Mouse (Mus musculus): ENCODE results near the gene Mrpl20. TPM values are rescaled to one million over a fixed set of nuclear protein-coding genes. Genes with fewer than 3 reads are reported as not detected.

The Mrpl20 gene
- polyA plus RNA-seq, 1 experiment from 2014 or later, result 207 TPM

GRCm38 (mm10) chr4:155773335-155774078 is 29.2 kb upstream of the Mrpl20 start:
- no peak for ATAC-seq (ENCODE audit: low FRiP score, low read depth)
- H3K9ac ChIP-seq (replicated peaks), result peak overlapping the region; percentile 41; the same call in 1 of the 2 replicates
- WGBS, result 33% methylated on average over 5 of the region's 5 CpGs
- H3K27ac ChIP-seq (replicated peaks), result no peak overlapping the region
- H3K4me1 ChIP-seq, result peaks cover 19% of the 10 kb centered on the region
- H3K27me3 ChIP-seq, result peaks cover 56% of the 10 kb centered on the region
- peak overlapping the region; percentile 31; the same call in 1 of the 2 replicates for H3K4me3 ChIP-seq
- no peaks in the 10 kb centered on the region for H3K36me3 ChIP-seq
- no peaks in the 10 kb centered on the region for H3K9me3 ChIP-seq
- peak overlapping the region; percentile 50 for H3K4me2 ChIP-seq (replicated peaks)

GRCm38 (mm10) chr4:155774280-155774754 is 28.4 kb upstream of the Mrpl20 start, which contains the start of gene Vwa1:
Gene Vwa1 (minus strand): TSS chr4:155774698.
- Histone ChIP-seq H3K4me1 (peaks cover 19% of the 10 kb centered on the region), H3K4me3 (peak within 1 kb of the TSS; percentile 31), H3K9ac (replicated peaks) (peak within 1 kb of the TSS; percentile 41; the same call in 1 of the 2 replicates), H3K36me3 (no peaks in the 10 kb centered on the region), H3K9me3 (no peaks in the 10 kb centered on the region), H3K27ac (replicated peaks) (peak within 1 kb of the TSS; percentile 17; the same call in 1 of the 2 replicates), H3K4me2 (replicated peaks) (peak within 1 kb of the TSS; percentile 50), H3K27me3 (peaks cover 56% of the 10 kb centered on the region)
- WGBS, result 1% methylated on average over 35 of the region's 35 CpGs
- ATAC-seq (ENCODE audit: low FRiP score, low read depth), result peak; percentile 45

GRCm38 (mm10) chr4:155774971-155775740 is 27.5 kb upstream of the Mrpl20 start:
- Histone ChIP-seq H3K9me3 (no peaks in the 10 kb centered on the region), H3K36me3 (no peaks in the 10 kb centered on the region), H3K4me3 (peak overlapping the region; percentile 31; the same call in 1 of the 2 replicates), H3K27me3 (peaks cover 56% of the 10 kb centered on the region), H3K4me2 (replicated peaks) (peak overlapping the region; percentile 50), H3K9ac (replicated peaks) (peak overlapping the region; percentile 41; the same call in 1 of the 2 replicates), H3K27ac (replicated peaks) (peak overlapping the region; percentile 17; the same call in 1 of the 2 replicates), H3K4me1 (peaks cover 19% of the 10 kb centered on the region)
- WGBS, result 61% methylated on average over 9 of the region's 9 CpGs
- no peak for ATAC-seq (ENCODE audit: low FRiP score, low read depth)

- no peak for ATAC-seq (ENCODE audit: low FRiP score, low read depth)
- no peak overlapping the region for H3K4me2 ChIP-seq (replicated peaks)
- H3K4me3 ChIP-seq, result no peak overlapping the region
- peaks cover 51% of the 10 kb centered on the region for H3K27me3 ChIP-seq
- peaks cover 13% of the 10 kb centered on the region for H3K4me1 ChIP-seq
- H3K27ac ChIP-seq (replicated peaks), result no peak overlapping the region
- H3K9me3 ChIP-seq, result no peaks in the 10 kb centered on the region
- H3K9ac ChIP-seq (replicated peaks), result no peak overlapping the region
- 69% methylated on average over 3 of the region's 3 CpGs for WGBS
- H3K36me3 ChIP-seq, result no peaks in the 10 kb centered on the region
Measured at GRCm38 (mm10) chr4:155775855-155776254, 26.8 kb upstream of the Mrpl20 start.

- Histone ChIP-seq H3K27me3 (peaks cover 41% of the 10 kb centered on the region), H3K9me3 (no peaks in the 10 kb centered on the region), H3K4me3 (no peak overlapping the region), H3K27ac (replicated peaks) (no peak overlapping the region), H3K4me2 (replicated peaks) (no peak overlapping the region), H3K4me1 (peaks cover 13% of the 10 kb centered on the region), H3K36me3 (no peaks in the 10 kb centered on the region), H3K9ac (replicated peaks) (no peak overlapping the region)
- no peak for ATAC-seq (ENCODE audit: low FRiP score, low read depth)
- 49% methylated on average over 2 of the region's 2 CpGs for WGBS
Measured at GRCm38 (mm10) chr4:155776704-155777335, 25.9 kb upstream of the Mrpl20 start.

- Histone ChIP-seq H3K4me3 (no peak overlapping the region), H3K27ac (replicated peaks) (no peak overlapping the region), H3K27me3 (peaks cover 31% of the 10 kb centered on the region), H3K4me2 (replicated peaks) (no peak overlapping the region), H3K4me1 (peaks cover 13% of the 10 kb centered on the region), H3K9ac (replicated peaks) (no peak overlapping the region), H3K36me3 (no peaks in the 10 kb centered on the region), H3K9me3 (no peaks in the 10 kb centered on the region)
- WGBS, result 82% methylated on average over 2 of the region's 2 CpGs
- ATAC-seq (ENCODE audit: low FRiP score, low read depth), result no peak
Measured at GRCm38 (mm10) chr4:155777816-155778215, 24.9 kb upstream of the Mrpl20 start.

GRCm38 (mm10) chr4:155779498-155779897 is 23.2 kb upstream of the Mrpl20 start:
- Histone ChIP-seq H3K4me1 (peaks cover 12% of the 10 kb centered on the region), H3K9me3 (no peaks in the 10 kb centered on the region), H3K27me3 (peaks cover 14% of the 10 kb centered on the region), H3K4me2 (replicated peaks) (no peak overlapping the region), H3K36me3 (no peaks in the 10 kb centered on the region), H3K9ac (replicated peaks) (no peak overlapping the region), H3K27ac (replicated peaks) (no peak overlapping the region), H3K4me3 (no peak overlapping the region)
- ATAC-seq (ENCODE audit: low FRiP score, low read depth), result no peak
- WGBS, result 82% methylated on average over 4 of the region's 4 CpGs

- no peak overlapping the region for H3K27ac ChIP-seq (replicated peaks)
- no peaks in the 10 kb centered on the region for H3K9me3 ChIP-seq
- no peak overlapping the region for H3K4me2 ChIP-seq (replicated peaks)
- H3K9ac ChIP-seq (replicated peaks), result no peak overlapping the region
- H3K27me3 ChIP-seq, result peaks cover under 1% of the 10 kb centered on the region; the same call in 1 of the 2 replicates
- 41% methylated on average over 6 of the region's 6 CpGs for WGBS
- ATAC-seq (ENCODE audit: low FRiP score, low read depth), result no peak
- peaks cover 13% of the 10 kb centered on the region for H3K4me1 ChIP-seq
- no peaks in the 10 kb centered on the region for H3K36me3 ChIP-seq
- H3K4me3 ChIP-seq, result no peak overlapping the region
Measured at GRCm38 (mm10) chr4:155780895-155781294, 21.8 kb upstream of the Mrpl20 start.

GRCm38 (mm10) chr4:155783486-155784080 is 19.1 kb upstream of the Mrpl20 start:
- Histone ChIP-seq H3K9me3 (no peaks in the 10 kb centered on the region), H3K9ac (replicated peaks) (peak overlapping the region; percentile 83; the same call in 1 of the 2 replicates), H3K4me1 (peaks cover 13% of the 10 kb centered on the region), H3K4me2 (replicated peaks) (peak overlapping the region; percentile 72), H3K36me3 (no peaks in the 10 kb centered on the region), H3K27ac (replicated peaks) (peak overlapping the region; percentile 86; the same call in 1 of the 2 replicates), H3K27me3 (no peaks in the 10 kb centered on the region), H3K4me3 (peak overlapping the region; percentile 61)
- WGBS, result 44% methylated on average over 16 of the region's 16 CpGs
- no peak for ATAC-seq (ENCODE audit: low FRiP score, low read depth)

- ATAC-seq (ENCODE audit: low FRiP score, low read depth), result peak; percentile 86
- H3K9ac ChIP-seq (replicated peaks), result peak overlapping the region; percentile 83
- H3K4me1 ChIP-seq, result peaks cover 13% of the 10 kb centered on the region
- peak overlapping the region; percentile 72 for H3K4me2 ChIP-seq (replicated peaks)
- no peaks in the 10 kb centered on the region for H3K27me3 ChIP-seq
- H3K36me3 ChIP-seq, result no peaks in the 10 kb centered on the region
- no peaks in the 10 kb centered on the region for H3K9me3 ChIP-seq
- peak overlapping the region; percentile 61 for H3K4me3 ChIP-seq
- under 1% methylated on average over 52 of the region's 52 CpGs for WGBS
- H3K27ac ChIP-seq (replicated peaks), result peak overlapping the region; percentile 86
Measured at GRCm38 (mm10) chr4:155784081-155784701, 18.5 kb upstream of the Mrpl20 start.

- H3K27ac ChIP-seq (replicated peaks), result no peak overlapping the region
- WGBS, result 85% methylated on average over 10 of the region's 10 CpGs
- peaks cover 13% of the 10 kb centered on the region for H3K4me1 ChIP-seq
- no peak for ATAC-seq (ENCODE audit: low FRiP score, low read depth)
- no peak overlapping the region for H3K9ac ChIP-seq (replicated peaks)
- no peak overlapping the region for H3K4me3 ChIP-seq
- peaks cover 3% of the 10 kb centered on the region; the same call in 1 of the 2 replicates for H3K27me3 ChIP-seq
- H3K9me3 ChIP-seq, result no peaks in the 10 kb centered on the region
- no peaks in the 10 kb centered on the region for H3K36me3 ChIP-seq
- peak overlapping the region; percentile 72; the same call in 1 of the 2 replicates for H3K4me2 ChIP-seq (replicated peaks)
Measured at GRCm38 (mm10) chr4:155785246-155785645, 17.4 kb upstream of the Mrpl20 start.

All from midbrain, embryonic 12.5 days (tissue).